Mouse (Mus musculus): ENCODE data around the gene Cuedc1.

DNA sequence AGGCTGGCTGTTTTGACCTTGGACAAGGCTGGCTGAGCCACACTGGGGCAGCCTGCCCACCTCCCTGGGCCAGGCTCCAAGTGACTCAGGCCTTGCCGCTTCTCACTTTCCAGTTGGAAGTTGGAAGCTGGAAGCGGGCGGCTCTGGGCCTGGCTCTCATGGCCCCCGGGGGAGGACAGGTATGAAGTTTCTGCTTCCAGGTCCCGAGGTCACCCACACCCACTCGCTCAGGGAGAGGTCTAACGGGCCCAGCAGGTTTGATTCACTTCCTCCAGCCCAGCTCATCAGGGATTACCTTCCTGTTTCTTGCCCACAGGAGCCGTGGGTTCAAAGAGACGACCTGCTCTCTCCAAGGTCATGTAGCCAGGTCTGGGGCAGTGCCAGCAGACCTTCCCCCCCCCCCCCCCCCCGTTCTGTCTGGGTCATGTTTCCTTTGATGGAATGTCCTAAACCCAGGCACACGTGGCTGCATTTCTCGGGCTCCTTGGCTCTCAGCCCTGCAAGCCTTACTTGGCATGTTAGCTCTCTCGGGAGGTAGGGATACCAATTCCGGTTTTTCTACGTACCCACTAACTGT is 67.0 kb downstream of the Cuedc1 start:
- TF ChIP-seq CTCF (IDR thresholded peaks at IDR 0.05; ENCODE audit: borderline replicate concordance, control insufficient read depth, extremely low read depth, insufficient read depth, low read length, poor library complexity) = no peak
- TF ChIP-seq POLR2A (IDR thresholded peaks at IDR 0.05; ENCODE audit: control insufficient read depth, extremely low read depth, insufficient read depth, low read length, poor library complexity) = no peak

Measured in thymus, adult 2 months (tissue).